In the genomic region with DNA sequence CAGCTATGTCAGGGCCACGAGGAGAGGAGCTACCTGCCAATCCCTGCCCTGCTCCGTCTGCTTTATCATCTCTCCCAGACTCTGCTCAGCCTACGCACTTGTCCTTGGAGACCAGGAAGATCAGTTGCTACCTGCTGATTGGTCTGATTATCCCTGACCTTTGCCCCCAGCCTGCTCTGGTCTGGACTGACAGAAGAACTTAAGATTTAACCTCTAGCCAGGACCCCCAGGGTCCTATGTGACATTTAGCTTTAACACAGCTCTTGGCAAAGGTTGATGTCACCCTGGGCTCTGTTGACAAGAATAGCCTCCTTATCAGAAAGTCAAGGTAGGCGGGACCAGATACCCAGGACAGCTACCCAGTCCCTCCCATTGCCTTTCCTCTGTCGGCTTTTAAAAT, we compare ENCODE assay signal across 19 mouse cellular contexts. TPM values are rescaled to one million over a fixed set of nuclear protein-coding genes. Genes with fewer than 3 reads are reported as not detected.
A peak's percentile ranks its signal among the peaks of the same experiment; 100 is the strongest.
DNase-seq lines count a peak whose midpoint lies in the region; ATAC-seq lines count a peak whose summit lies in the region.
"Had no signal": no experiment of that assay in that cellular context is flagged by ENCODE, and none has a peak within 500 bp of the region (broad histone marks: within the 10 kb centered on the region; RNA-seq: fewer than 3 reads in every experiment).

No protein-coding gene starts in this region.

- 20% methylated on average over 5 of the region's 5 CpGs for whole genome bisulfite sequencing in heart, embryonic 15.5 days
- 10% methylated on average over 5 of the region's 5 CpGs for WGBS in liver, embryonic 16.5 days (ENCODE audit: insufficient replicate concordance)

- H3K4me3 ChIP-seq in heart, embryonic 15.5 days = peak overlapping the region; percentile 6; the same call in 1 of the 2 replicates
- no peak overlapping the region for H3K4me3 ChIP-seq in liver, embryonic 16.5 days (ENCODE audit: low read depth, low read length)
- H3K4me3 ChIP-seq: embryonic facial prominence, embryonic 12.5 days; forebrain, embryonic 10.5 days; midbrain, embryonic 10.5 days had no signal

- peaks cover 47% of the 10 kb centered on the region for H3K4me1 ChIP-seq in heart, embryonic 15.5 days (replicated peaks)
- H3K4me1 ChIP-seq in liver, embryonic 16.5 days (ENCODE audit: control insufficient read depth, low read depth, low read length) = peaks cover 10% of the 10 kb centered on the region

- no peaks in the 10 kb centered on the region for H3K9me3 ChIP-seq in heart, embryonic 15.5 days (replicated peaks)
- no peaks in the 10 kb centered on the region for H3K9me3 ChIP-seq in liver, embryonic 16.5 days (replicated peaks; ENCODE audit: control insufficient read depth, low read length)
- H3K9me3 ChIP-seq: embryonic facial prominence, embryonic 12.5 days; forebrain, embryonic 10.5 days; midbrain, embryonic 10.5 days had no signal

- no peak overlapping the region; the same call in 1 of the 2 replicates for H3K9ac ChIP-seq in heart, embryonic 15.5 days
- H3K9ac ChIP-seq in liver, embryonic 16.5 days (ENCODE audit: low read depth, low read length) = no peak overlapping the region
- H3K9ac ChIP-seq: embryonic facial prominence, embryonic 12.5 days; lung, embryonic 14.5 days had no signal

- H3K27ac ChIP-seq in heart, embryonic 15.5 days = peak overlapping the region; percentile 90
- H3K27ac ChIP-seq in liver, embryonic 16.5 days (ENCODE audit: low read length) = no peak overlapping the region
- H3K27ac ChIP-seq: embryonic facial prominence, embryonic 12.5 days; forebrain, embryonic 10.5 days; midbrain, embryonic 10.5 days had no signal

- peaks cover 19% of the 10 kb centered on the region for H3K27me3 ChIP-seq in heart, embryonic 15.5 days
- peaks cover 25% of the 10 kb centered on the region for H3K27me3 ChIP-seq in liver, embryonic 16.5 days (ENCODE audit: control insufficient read depth, insufficient read depth, low read depth, low read length)

- peak overlapping the region; percentile 80 for H3K4me2 ChIP-seq in heart, embryonic 15.5 days
- H3K4me2 ChIP-seq in liver, embryonic 16.5 days (ENCODE audit: low read depth, low read length) = no peak overlapping the region
- H3K4me2 ChIP-seq: embryonic facial prominence, embryonic 12.5 days; lung, embryonic 14.5 days had no signal

- H3K36me3 ChIP-seq in heart, embryonic 15.5 days = no peaks in the 10 kb centered on the region
- no peaks in the 10 kb centered on the region for H3K36me3 ChIP-seq in liver, embryonic 16.5 days (ENCODE audit: control insufficient read depth, insufficient read depth)
- H3K36me3 ChIP-seq: embryonic facial prominence, embryonic 12.5 days; forebrain, embryonic 10.5 days; midbrain, embryonic 10.5 days had no signal

- ATAC-seq in heart, embryonic 15.5 days (replicated peaks; ENCODE audit: insufficient number of reproducible peaks, insufficient read depth, low FRiP score, low read depth) = peak; percentile 59; the same call in 1 of the 2 replicates
- ATAC-seq in liver, embryonic 16.5 days (ENCODE audit: low read depth) = 0 out of 2 replicates have a peak, but pooled peaks have one; percentile 45

- DNase-seq in heart, adult 11 months = peak; percentile 94
- no peak for DNase-seq in heart, postnatal 25 days (ENCODE audit: low spot score)
- peak; percentile 22 to 23 for DNase-seq in cerebellum, postnatal 36 days
- no peak for DNase-seq in adipocyte (ENCODE audit: low spot score)
- DNase-seq in spleen, postnatal 10 days (ENCODE audit: low spot score in 2 of 2) = no peak
- no peak for DNase-seq in left cerebral cortex, adult 8-10 months (ENCODE audit: low spot score in 2 of 2)
- DNase-seq: adrenal gland, postnatal 14 days; kidney, adult 11 months; lung, embryonic 14.5 days; right cerebral cortex, postnatal 25 days; thymus, postnatal 25 days had no signal

- intact Hi-C loops in heart, postnatal 25 days (cut with DNase I) = loop anchor here (2.0 to 10.0 kb wide), 2 partner anchors 26 to 396 kb away; no protein-coding TSS in a partner anchor

RNA-seq across cellular contexts. Expression of gene Kcnj5, which starts 3.3 kb away (rescaled TPM):
- 10 to 100 TPM; 50.8 to 56.0 TPM for total RNA-seq in heart, postnatal 25 days (2021)
- polyA plus RNA-seq in heart, embryonic 15.5 days (2015; fragmentation: Nextera tagmentation; extraction: Ambion mirVana) = 24.1 and 25.5 TPM in 2 replicates
- 1.6 and 1.7 TPM in 2 replicates for polyA plus RNA-seq in liver, embryonic 16.5 days (2015; fragmentation: Nextera tagmentation; extraction: Ambion mirVana)
- 1 to 10 TPM in 2 of 4 experiments, under 1 TPM in 2; 0.75 to 1.1 (median 0.96) TPM for total RNA-seq in left cerebral cortex, adult 8-10 months (2022)

RNA-seq across cellular contexts. Expression of gene Kcnj1, which starts 31.5 kb away (rescaled TPM):
- not detected for total RNA-seq in heart, postnatal 25 days (2021)
- 0.08 TPM in 1 of 2 replicates, not detected in the other for polyA plus RNA-seq in heart, embryonic 15.5 days (2015; fragmentation: Nextera tagmentation; extraction: Ambion mirVana)
- not detected in 2 replicates for polyA plus RNA-seq in liver, embryonic 16.5 days (2015; fragmentation: Nextera tagmentation; extraction: Ambion mirVana)
- total RNA-seq in left cerebral cortex, adult 8-10 months (2022) = not detected
- total RNA-seq: adrenal gland, postnatal 14 days; hematopoietic stem cell, adult 5-6 weeks; layer of hippocampus, adult 8-10 months; left cerebral cortex, postnatal 36 days had no signal
- polyA plus RNA-seq: embryonic facial prominence, embryonic 12.5 days; forebrain, embryonic 10.5 days; lung, embryonic 14.5 days; midbrain, embryonic 10.5 days had no signal

Comparison
In these comparisons a context has a peak if more than half of its experiments do, and no peak if none do; other contexts are left out.
1. DNase-seq: peak in heart, adult 11 months (single experiment) and cerebellum, postnatal 36 days (2 of 2); none in heart, postnatal 25 days (single experiment), adipocyte (single experiment), spleen, postnatal 10 days (0 of 2) and left cerebral cortex, adult 8-10 months (0 of 2).
2. RNA of gene Kcnj5, which starts 3.3 kb away (total RNA-seq): 50.8 to 56.0 TPM in heart, postnatal 25 days; 0.75 to 1.1 TPM in left cerebral cortex, adult 8-10 months; every median in the first group is over 10 times any median in the second.